Mouse (Mus musculus) Patski (cell line): Measurements from ENCODE around the gene Trim41. TPM values are rescaled to one million over a fixed set of nuclear protein-coding genes. Genes with fewer than 3 reads are reported as not detected.

Experiments
- ATAC-seq: fragments of 100-300 bp; one replicate; pipeline ENCODE4 v1.8.0; 2021
- CTCF ChIA-PET: fragments of 350-600 bp; sonication (Branson Sonifier 250); formaldehyde crosslinking; loops from one replicate; lab custom pipeline; 2022; ENCODE audit warnings: inconsistent platforms; lab: Charles Lee
- POLR2A ChIA-PET: fragments of 350-600 bp; sonication (Branson Sonifier 250); formaldehyde crosslinking; loops from one replicate; lab custom pipeline; 2022; ENCODE audit warnings: antibody characterized with exemption, inconsistent platforms; lab: Charles Lee
- DNase-seq: peaks from one replicate; pipeline ENCODE4 v3.0.0-alpha.2; 2011; ENCODE audit warnings: low read depth, low spot score
- H3K27me3 ChIP-seq: fragments of 371-371 bp; one replicate; pipeline ENCODE4 v1.5.1; 2021
- CTCF ChIP-seq: fragments of 100-300 bp; IDR thresholded peaks from one replicate; pipeline ENCODE4 v1.5.1; 2021
- in situ Hi-C: fragments of 300-500 bp; cut with MboI; formaldehyde crosslinking; loops from 3 replicates; pipeline ENCODE4 v1.11.1; 2018; ENCODE audit warnings: low pct_unique_long_range_greater_than_20kb, mixed read lengths
- polyA plus RNA-seq: library from polyadenylated mRNA; unstranded; gene quantifications from one replicate; pipeline ENCODE4 v1.2.3, GENCODE M21; 2021

Gene Trim41
- polyA plus RNA-seq, 1 experiment from 2014 or later = 63.9 TPM

DNA sequence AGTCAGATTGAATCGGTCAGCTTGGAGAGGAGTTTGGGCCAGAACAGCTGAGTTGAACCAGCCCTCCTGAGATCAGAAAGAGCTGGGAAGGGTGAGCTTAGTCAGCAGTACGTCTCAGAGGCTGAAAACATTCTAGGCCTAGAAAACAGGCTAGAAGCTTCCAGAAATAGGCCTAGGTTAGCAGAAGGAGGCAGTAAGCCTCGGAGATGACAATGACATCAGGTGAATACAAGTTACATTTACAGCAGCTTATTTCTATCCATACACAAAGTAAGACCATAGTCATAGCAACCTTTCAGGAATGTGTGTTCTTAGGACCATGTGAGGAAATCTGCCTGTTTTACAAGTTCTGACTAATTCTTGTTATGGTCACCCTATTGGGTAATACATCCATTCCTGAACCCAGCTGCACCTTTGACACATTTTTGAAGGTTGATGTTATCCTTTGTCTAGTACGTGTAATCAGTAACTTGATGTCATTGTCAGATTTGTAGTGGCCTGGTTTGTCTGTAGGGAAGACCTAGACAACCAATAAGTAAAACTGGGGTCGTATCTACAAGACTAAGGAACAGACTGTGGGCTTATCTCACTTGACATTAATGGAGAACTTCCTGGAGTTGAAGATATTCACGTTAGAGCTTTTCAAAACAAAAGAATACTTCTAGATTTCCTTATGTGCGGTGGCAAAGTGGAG lies 2.6 kb upstream of the Trim41 start:
- in situ Hi-C loops = loop anchor here (25.0 kb wide), 1 partner anchor 868 kb away; no protein-coding TSS in a partner anchor
- TF ChIP-seq CTCF = no peak
- ATAC-seq (no peak), DNase-seq (no peak)
- CTCF ChIA-PET = interaction anchor here (1.0 to 2.2 kb wide), 2 partner anchors 11 to 12 kb away, joined by 4 to 8 read pairs; no protein-coding TSS in a partner anchor
- POLR2A ChIA-PET = no interaction called here
- H3K27me3 ChIP-seq = no peaks in the 10 kb centered on the region

DNA sequence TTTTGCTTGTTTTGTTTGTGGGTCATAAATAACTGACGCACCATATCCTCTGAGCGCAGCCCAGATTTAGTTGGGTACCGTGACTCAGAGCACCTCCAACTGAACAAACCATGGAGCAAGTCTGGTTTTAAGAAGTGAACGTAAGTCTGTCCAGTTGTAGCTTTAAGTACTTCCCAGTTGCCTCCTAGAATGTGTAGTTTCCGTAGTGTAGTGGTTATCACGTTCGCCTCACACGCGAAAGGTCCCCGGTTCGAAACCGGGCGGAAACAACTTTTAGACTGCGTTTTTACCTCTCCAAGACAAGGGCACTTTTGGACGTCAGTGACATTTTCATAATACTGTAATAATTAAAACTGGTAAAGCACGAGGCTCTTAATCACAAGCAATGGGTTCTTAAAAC lies 1.2 kb upstream of the Trim41 start:
- no peak for TF ChIP-seq CTCF
- DNase-seq (peak; percentile 81), ATAC-seq (peak; percentile 15)
- no peaks in the 10 kb centered on the region for H3K27me3 ChIP-seq
- in situ Hi-C loops = loop anchor here (25.0 kb wide), 1 partner anchor 869 kb away; no protein-coding TSS in a partner anchor
- ChIA-PET POLR2A (interaction anchor here (0.7 kb wide), 1 partner anchor 19 kb away, joined by 3 read pairs; no protein-coding TSS in a partner anchor), CTCF (interaction anchor here (1.2 to 1.5 kb wide), 3 partner anchors 19 to 40 kb away, joined by 3 to 5 read pairs (median 3); no protein-coding TSS in a partner anchor)

- DNase-seq (no peak), ATAC-seq (no peak)
- CTCF ChIA-PET = interaction anchor here (1.2 to 1.5 kb wide), 3 partner anchors 19 to 41 kb away, joined by 3 to 5 read pairs (median 3); no protein-coding TSS in a partner anchor
- POLR2A ChIA-PET = interaction anchor here (0.7 to 2.3 kb wide), 2 partner anchors 10 to 20 kb away, joined by 3 to 14 read pairs; no protein-coding TSS in a partner anchor
- in situ Hi-C loops = loop anchor here (25.0 kb wide), 1 partner anchor 870 kb away; no protein-coding TSS in a partner anchor
- H3K27me3 ChIP-seq = no peaks in the 10 kb centered on the region
- TF ChIP-seq CTCF = no peak
Observed at GRCm38 (mm10) chr11:48817794-48818193, 641 bp upstream of the Trim41 start.

DNA sequence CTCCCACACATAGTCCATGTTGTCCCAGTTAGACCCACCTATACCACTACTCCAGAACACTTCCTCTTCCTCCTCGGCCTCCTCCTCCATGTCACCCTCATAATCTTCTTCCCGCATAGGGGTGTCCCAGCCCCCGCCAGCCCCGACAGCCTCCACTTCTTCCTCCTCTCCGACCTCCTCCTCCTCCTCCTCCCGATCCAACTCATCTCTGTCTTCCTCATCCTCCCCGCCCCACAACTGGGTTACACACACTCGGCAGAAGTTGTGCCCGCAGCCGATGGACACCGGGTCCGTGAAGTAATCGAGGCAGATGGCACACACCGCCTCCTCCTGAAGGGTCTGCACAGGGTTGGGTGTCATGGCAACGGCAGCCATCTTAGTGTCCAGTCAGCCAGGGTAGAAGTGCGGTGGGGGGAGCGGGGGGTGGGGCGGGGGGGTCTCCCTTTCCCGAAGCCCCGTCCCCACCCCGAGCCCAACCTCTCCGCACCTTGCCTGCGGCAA lies 822 bp downstream of the Trim41 start:
- in situ Hi-C loops = loop anchor here (25.0 kb wide), 1 partner anchor 871 kb away; no protein-coding TSS in a partner anchor
- TF ChIP-seq CTCF = no peak
- ATAC-seq (peak; percentile 44), DNase-seq (no peak)
- no peaks in the 10 kb centered on the region for H3K27me3 ChIP-seq
- ChIA-PET POLR2A (interaction anchor here (1.1 to 2.3 kb wide), 3 partner anchors 9 to 42 kb away, joined by 4 to 14 read pairs (median 5); partner anchors contain the start of gene Rack1), CTCF (interaction anchor here (0.9 kb wide), 1 partner anchor 9 kb away, joined by 4 read pairs; no protein-coding TSS in a partner anchor)

DNA sequence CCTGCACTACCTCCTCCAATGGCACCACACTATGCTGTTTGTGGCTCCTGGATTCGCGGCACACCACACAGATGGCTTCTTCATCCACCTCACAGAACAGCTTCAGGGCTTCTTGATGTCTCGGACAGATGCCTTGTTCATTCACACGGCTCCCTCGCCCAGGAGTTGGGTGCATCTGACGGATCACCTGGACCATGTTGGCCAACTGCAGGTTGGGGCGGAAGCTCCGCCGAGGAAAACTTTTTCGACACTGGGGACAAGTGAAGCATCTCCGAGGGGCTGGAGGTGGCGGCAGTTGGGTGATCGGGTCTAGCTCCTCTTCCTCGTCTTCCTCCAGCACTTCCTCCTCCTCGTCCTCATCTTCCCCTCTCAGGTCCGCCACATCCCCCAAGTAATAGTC lies 1.3 kb downstream of the Trim41 start:
- DNase-seq = no peak
- no peak for TF ChIP-seq CTCF
- no peaks in the 10 kb centered on the region for H3K27me3 ChIP-seq
- CTCF ChIA-PET = interaction anchor here (0.9 to 1.2 kb wide), 4 partner anchors 9 to 36 kb away, joined by 3 to 4 read pairs (median 4); no protein-coding TSS in a partner anchor
- ATAC-seq = no peak
- POLR2A ChIA-PET = interaction anchor here (1.1 to 2.3 kb wide), 3 partner anchors 8 to 43 kb away, joined by 4 to 14 read pairs (median 5); partner anchors contain the start of gene Rack1
- in situ Hi-C loops = loop anchor here (25.0 kb wide), 1 partner anchor 871 kb away; no protein-coding TSS in a partner anchor

DNA sequence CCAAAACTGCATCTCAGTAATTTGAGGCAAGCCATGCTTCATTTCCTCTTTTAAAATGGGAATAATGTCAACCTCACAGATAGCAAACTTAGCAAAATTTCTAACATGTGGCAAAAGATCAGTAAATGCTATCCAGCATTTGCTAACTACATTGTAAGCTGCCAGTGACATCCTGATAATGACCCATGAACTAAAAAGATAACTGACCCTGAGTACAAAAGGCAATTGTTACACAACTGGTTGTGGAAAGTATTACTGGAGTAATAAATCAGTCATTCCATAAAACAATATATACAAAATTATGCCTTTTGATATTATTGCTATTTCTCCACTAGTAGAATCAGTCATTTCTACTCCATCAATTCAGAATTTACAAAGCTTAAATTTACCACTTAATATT lies 3.4 kb downstream of the Trim41 start:
- POLR2A ChIA-PET = interaction anchor here (1.8 kb wide), 1 partner anchor 12 kb away, joined by 6 read pairs; no protein-coding TSS in a partner anchor

GRCm38 (mm10) chr11:48810142-48810541 lies 7.0 kb downstream of the Trim41 start:
- ChIA-PET POLR2A (no interaction called here), CTCF (interaction anchor here (0.8 to 2.6 kb wide), 2 partner anchors 10 to 42 kb away, joined by 3 to 8 read pairs; no protein-coding TSS in a partner anchor)
- DNase-seq = no peak
- no peak for TF ChIP-seq CTCF
- H3K27me3 ChIP-seq = no peaks in the 10 kb centered on the region
- in situ Hi-C loops = loop anchor here (25.0 kb wide), 1 partner anchor 877 kb away; no protein-coding TSS in a partner anchor
- ATAC-seq = no peak

More for the DNA sequence above, 3.4 kb downstream of the Trim41 start:
- CTCF ChIA-PET = interaction anchor here (0.8 to 1.9 kb wide), 4 partner anchors 9 to 22 kb away, joined by 3 to 10 read pairs (median 4); no protein-coding TSS in a partner anchor
- no peak for ATAC-seq
- no peak for TF ChIP-seq CTCF
- no peaks in the 10 kb centered on the region for H3K27me3 ChIP-seq
- in situ Hi-C loops = loop anchor here (25.0 kb wide), 1 partner anchor 874 kb away; no protein-coding TSS in a partner anchor
- DNase-seq = no peak

DNA sequence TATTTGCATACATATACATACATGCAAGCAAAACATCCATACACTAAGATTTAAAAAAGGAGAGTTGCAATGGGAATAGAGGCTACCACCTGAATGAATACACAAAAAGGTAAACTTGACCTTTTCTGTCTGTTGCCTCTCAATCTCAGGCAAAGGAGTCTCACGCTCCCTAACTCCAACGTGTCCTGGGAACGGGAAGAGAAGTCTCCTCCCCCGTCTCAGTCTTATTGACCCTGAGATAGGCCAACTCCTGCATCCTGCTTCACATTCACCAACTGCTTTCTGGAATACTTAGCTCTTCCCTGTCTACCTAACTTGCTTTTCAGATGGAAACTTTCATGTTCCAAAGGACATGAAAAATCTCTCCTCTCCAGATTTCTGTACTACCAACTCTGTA lies 7.7 kb downstream of the Trim41 start:
- no peak for TF ChIP-seq CTCF
- no peak for DNase-seq
- H3K27me3 ChIP-seq = no peaks in the 10 kb centered on the region
- ChIA-PET POLR2A (interaction anchor here (4.0 kb wide), 1 partner anchor 7 kb away, joined by 14 read pairs; the partner anchor contains the start of gene Trim41), CTCF (interaction anchor here (0.8 to 2.6 kb wide), 2 partner anchors 10 to 37 kb away, joined by 3 to 8 read pairs; no protein-coding TSS in a partner anchor)
- in situ Hi-C loops = loop anchor here (25.0 kb wide), 1 partner anchor 878 kb away; no protein-coding TSS in a partner anchor
- ATAC-seq = no peak

GRCm38 (mm10) chr11:48808737-48809433 lies 8.3 kb downstream of the Trim41 start:
- no peaks in the 10 kb centered on the region for H3K27me3 ChIP-seq
- ATAC-seq = no peak
- TF ChIP-seq CTCF = no peak
- ChIA-PET POLR2A (interaction anchor here (4.0 kb wide), 1 partner anchor 8 kb away, joined by 14 read pairs; the partner anchor contains the start of gene Trim41), CTCF (interaction anchor here (0.8 to 2.6 kb wide), 2 partner anchors 11 to 38 kb away, joined by 3 to 8 read pairs; no protein-coding TSS in a partner anchor)
- in situ Hi-C loops = loop anchor here (25.0 kb wide), 1 partner anchor 878 kb away; no protein-coding TSS in a partner anchor
- DNase-seq = no peak
